Mouse (Mus musculus): Measurements from ENCODE around the gene Pou2f3. TPM values are rescaled to one million over a fixed set of nuclear protein-coding genes. Genes with fewer than 3 reads are reported as not detected.

Pou2f3 gene
- total RNA-seq (2021) = under 1 TPM; 0.14 to 0.27 TPM

- DNase-seq = peak; percentile 71 to 78
- intact Hi-C loops (cut with DNase I) = loop anchor here (2.0 to 10.0 kb wide), 2 partner anchors 29 to 425 kb away; no protein-coding TSS in a partner anchor
Observed at GRCm38 (mm10) chr9:43210190-43210682, at the start of gene Pou2f3. Gene Pou2f3, minus strand, starts transcription at chr9:43210369.

GRCm38 (mm10) chr9:43253271-43253681 lies 43.1 kb upstream of the Pou2f3 start:
- DNase-seq = peak; percentile 41 to 58
- intact Hi-C loops (cut with DNase I) = no loop called here

- intact Hi-C loops (cut with DNase I) = no loop called here
- DNase-seq = no peak
Observed at GRCm38 (mm10) chr9:43252790-43253189, 42.6 kb upstream of the Pou2f3 start.

GRCm38 (mm10) chr9:43251786-43252185 lies 41.6 kb upstream of the Pou2f3 start:
- intact Hi-C loops (cut with DNase I) = no loop called here
- DNase-seq = no peak

- DNase-seq = no peak
- intact Hi-C loops (cut with DNase I) = no loop called here
Observed at GRCm38 (mm10) chr9:43246738-43247180, 36.6 kb upstream of the Pou2f3 start.

- no peak for DNase-seq
- intact Hi-C loops (cut with DNase I) = no loop called here
Observed at GRCm38 (mm10) chr9:43245801-43246570, 35.8 kb upstream of the Pou2f3 start.

- intact Hi-C loops (cut with DNase I) = no loop called here
- no peak for DNase-seq
Observed at GRCm38 (mm10) chr9:43242432-43242831, 32.3 kb upstream of the Pou2f3 start.

GRCm38 (mm10) chr9:43241970-43242369 lies 31.8 kb upstream of the Pou2f3 start:
- intact Hi-C loops (cut with DNase I) = no loop called here
- DNase-seq = no peak

GRCm38 (mm10) chr9:43241291-43241690 lies 31.1 kb upstream of the Pou2f3 start:
- no peak for DNase-seq
- intact Hi-C loops (cut with DNase I) = no loop called here

- DNase-seq = no peak
- intact Hi-C loops (cut with DNase I) = no loop called here
Observed at GRCm38 (mm10) chr9:43240594-43240900, 30.4 kb upstream of the Pou2f3 start.

GRCm38 (mm10) chr9:43239712-43240593 lies 29.8 kb upstream of the Pou2f3 start, which contains the start of gene Oaf:
Gene Oaf, minus strand, starts transcription at chr9:43239911.
- intact Hi-C loops (cut with DNase I) = no loop called here
- DNase-seq = peak; percentile 82 to 84

GRCm38 (mm10) chr9:43238631-43239545 lies 28.7 kb upstream of the Pou2f3 start:
- DNase-seq = no peak
- intact Hi-C loops (cut with DNase I) = no loop called here

- intact Hi-C loops (cut with DNase I) = no loop called here
- no peak for DNase-seq
Observed at GRCm38 (mm10) chr9:43238167-43238566, 28.0 kb upstream of the Pou2f3 start.

- intact Hi-C loops (cut with DNase I) = no loop called here
- DNase-seq = no peak
Observed at GRCm38 (mm10) chr9:43237111-43237775, 27.1 kb upstream of the Pou2f3 start.

- intact Hi-C loops (cut with DNase I) = no loop called here
- DNase-seq = no peak
Observed at GRCm38 (mm10) chr9:43236576-43236975, 26.4 kb upstream of the Pou2f3 start.

GRCm38 (mm10) chr9:43236106-43236505 lies 25.9 kb upstream of the Pou2f3 start:
- no peak for DNase-seq
- intact Hi-C loops (cut with DNase I) = no loop called here

- intact Hi-C loops (cut with DNase I) = no loop called here
- DNase-seq = no peak
Observed at GRCm38 (mm10) chr9:43235336-43235735, 25.2 kb upstream of the Pou2f3 start.

GRCm38 (mm10) chr9:43234496-43234895 lies 24.3 kb upstream of the Pou2f3 start:
- intact Hi-C loops (cut with DNase I) = no loop called here
- DNase-seq = no peak

- no peak for DNase-seq
- intact Hi-C loops (cut with DNase I) = no loop called here
Observed at GRCm38 (mm10) chr9:43233515-43233914, 23.3 kb upstream of the Pou2f3 start.

GRCm38 (mm10) chr9:43233044-43233443 lies 22.9 kb upstream of the Pou2f3 start:
- intact Hi-C loops (cut with DNase I) = no loop called here
- DNase-seq = no peak
